Mouse (Mus musculus): Measurements from ENCODE around the gene Ifi35.

DNA sequence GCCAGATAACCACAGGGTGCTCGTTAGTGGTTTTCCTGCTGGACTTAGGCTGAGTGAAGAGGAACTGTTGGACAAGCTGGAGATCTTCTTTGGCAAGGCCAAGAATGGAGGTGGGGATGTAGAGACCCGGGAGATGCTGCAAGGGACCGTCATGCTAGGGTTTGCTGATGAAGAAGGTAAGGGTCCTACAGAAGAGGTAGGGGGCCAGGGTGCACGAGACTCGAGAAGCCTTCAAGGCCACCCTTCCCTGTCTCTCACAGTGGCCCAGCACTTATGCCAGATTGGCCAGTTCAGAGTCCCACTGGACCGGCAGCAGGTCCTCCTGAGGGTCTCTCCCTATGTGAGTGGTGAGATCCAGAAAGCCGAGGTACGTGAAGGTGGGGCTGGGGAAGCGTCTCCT, 9.4 kb downstream of the Ifi35 start:
- TF ChIP-seq CTCF (IDR thresholded peaks at IDR 0.05; ENCODE audit: low read depth) (no peak), EP300 (IDR thresholded peaks at IDR 0.05; ENCODE audit: low read depth) (no peak)

Data from liver, embryonic 14.5 days (tissue).